Mouse (Mus musculus): Measurements from ENCODE around the gene 1700042G07Rik. TPM values are rescaled to one million over a fixed set of nuclear protein-coding genes. Genes with fewer than 3 reads are reported as not detected.
A peak's percentile ranks its signal among the peaks of the same experiment; 100 is the strongest.

Gene 1700042G07Rik
- polyA plus RNA-seq, 1 experiment from 2014 or later, result not detected

- no peak overlapping the region for H3K27ac ChIP-seq (ENCODE audit: low read length)
- 50% methylated on average over 6 of the region's 6 CpGs for whole genome bisulfite sequencing
- ATAC-seq (ENCODE audit: low FRiP score, low TSS enrichment), result no peak
Measured at GRCm38 (mm10) chr4:116174466-116175116, 1.4 kb downstream of the 1700042G07Rik start.

GRCm38 (mm10) chr4:116175136-116175535 is 2.0 kb downstream of the 1700042G07Rik start:
- Histone ChIP-seq H3K36me3 (ENCODE audit: insufficient read depth, low read length) (no peaks in the 10 kb centered on the region), H3K4me2 (replicated peaks; ENCODE audit: low read depth, low read length) (no peak overlapping the region), H3K4me1 (ENCODE audit: insufficient read depth, low read length) (peaks cover 37% of the 10 kb centered on the region), H3K4me3 (ENCODE audit: low read length) (no peak overlapping the region), H3K9ac (replicated peaks; ENCODE audit: low read length) (no peak overlapping the region), H3K27ac (ENCODE audit: low read length) (no peak overlapping the region; the same call in 1 of the 2 replicates), H3K27me3 (ENCODE audit: insufficient read depth, low read length) (no peaks in the 10 kb centered on the region), H3K9me3 (ENCODE audit: low read length) (no peaks in the 10 kb centered on the region)
- no peak for ATAC-seq (ENCODE audit: low FRiP score, low TSS enrichment)

More at GRCm38 (mm10) chr4:116174466-116175116, 1.4 kb downstream of the 1700042G07Rik start:
- H3K4me1 ChIP-seq (ENCODE audit: insufficient read depth, low read length), result peaks cover 37% of the 10 kb centered on the region
- no peaks in the 10 kb centered on the region for H3K27me3 ChIP-seq (ENCODE audit: insufficient read depth, low read length)
- no peaks in the 10 kb centered on the region for H3K36me3 ChIP-seq (ENCODE audit: insufficient read depth, low read length)
- H3K4me3 ChIP-seq (ENCODE audit: low read length), result no peak overlapping the region
- H3K4me2 ChIP-seq (replicated peaks; ENCODE audit: low read depth, low read length), result no peak overlapping the region
- no peaks in the 10 kb centered on the region for H3K9me3 ChIP-seq (ENCODE audit: low read length)
- H3K9ac ChIP-seq (replicated peaks; ENCODE audit: low read length), result no peak overlapping the region

GRCm38 (mm10) chr4:116175711-116176542 is 2.8 kb downstream of the 1700042G07Rik start:
- ATAC-seq (ENCODE audit: low FRiP score, low TSS enrichment), result no peak
- H3K9ac ChIP-seq (replicated peaks; ENCODE audit: low read length), result peak overlapping the region; percentile 64
- peak overlapping the region; percentile 25; the same call in 1 of the 2 replicates for H3K4me3 ChIP-seq (ENCODE audit: low read length)
- peak overlapping the region; percentile 96 for H3K27ac ChIP-seq (ENCODE audit: low read length)
- peak overlapping the region; percentile 47 for H3K4me2 ChIP-seq (replicated peaks; ENCODE audit: low read depth, low read length)
- no peaks in the 10 kb centered on the region for H3K27me3 ChIP-seq (ENCODE audit: insufficient read depth, low read length)
- peaks cover 37% of the 10 kb centered on the region for H3K4me1 ChIP-seq (ENCODE audit: insufficient read depth, low read length)
- 63% methylated on average over 7 of the region's 7 CpGs for WGBS
- no peaks in the 10 kb centered on the region for H3K9me3 ChIP-seq (ENCODE audit: low read length)
- no peaks in the 10 kb centered on the region for H3K36me3 ChIP-seq (ENCODE audit: insufficient read depth, low read length)

GRCm38 (mm10) chr4:116176543-116176988 is 3.4 kb downstream of the 1700042G07Rik start:
- peak overlapping the region; percentile 25 for H3K4me3 ChIP-seq (ENCODE audit: low read length)
- peak; percentile 92 for ATAC-seq (ENCODE audit: low FRiP score, low TSS enrichment)
- WGBS, result 19% methylated on average over 10 of the region's 10 CpGs

GRCm38 (mm10) chr4:116177140-116177539 is 4.0 kb downstream of the 1700042G07Rik start:
- H3K9ac ChIP-seq (replicated peaks; ENCODE audit: low read length), result peak overlapping the region; percentile 64; the same call in 1 of the 2 replicates
- no peaks in the 10 kb centered on the region for H3K9me3 ChIP-seq (ENCODE audit: low read length)
- peak overlapping the region; percentile 25 for H3K4me3 ChIP-seq (ENCODE audit: low read length)
- no peaks in the 10 kb centered on the region for H3K36me3 ChIP-seq (ENCODE audit: insufficient read depth, low read length)
- no peaks in the 10 kb centered on the region for H3K27me3 ChIP-seq (ENCODE audit: insufficient read depth, low read length)
- 18% methylated on average over 5 of the region's 5 CpGs for WGBS
- peak overlapping the region; percentile 47 for H3K4me2 ChIP-seq (replicated peaks; ENCODE audit: low read depth, low read length)
- ATAC-seq (ENCODE audit: low FRiP score, low TSS enrichment), result peak; percentile 76
- peaks cover 40% of the 10 kb centered on the region for H3K4me1 ChIP-seq (ENCODE audit: insufficient read depth, low read length)
- peak overlapping the region; percentile 96 for H3K27ac ChIP-seq (ENCODE audit: low read length)

More at GRCm38 (mm10) chr4:116176543-116176988, 3.4 kb downstream of the 1700042G07Rik start:
- peak overlapping the region; percentile 47 for H3K4me2 ChIP-seq (replicated peaks; ENCODE audit: low read depth, low read length)
- peaks cover 37% of the 10 kb centered on the region for H3K4me1 ChIP-seq (ENCODE audit: insufficient read depth, low read length)
- no peaks in the 10 kb centered on the region for H3K36me3 ChIP-seq (ENCODE audit: insufficient read depth, low read length)
- no peaks in the 10 kb centered on the region for H3K27me3 ChIP-seq (ENCODE audit: insufficient read depth, low read length)
- peak overlapping the region; percentile 96 for H3K27ac ChIP-seq (ENCODE audit: low read length)
- H3K9me3 ChIP-seq (ENCODE audit: low read length), result no peaks in the 10 kb centered on the region
- peak overlapping the region; percentile 64 for H3K9ac ChIP-seq (replicated peaks; ENCODE audit: low read length)

- WGBS, result 68% methylated on average over 3 of the region's 3 CpGs
- no peaks in the 10 kb centered on the region for H3K36me3 ChIP-seq (ENCODE audit: insufficient read depth, low read length)
Measured at GRCm38 (mm10) chr4:116182079-116182478, 8.9 kb downstream of the 1700042G07Rik start.

GRCm38 (mm10) chr4:116182745-116183144 is 9.6 kb downstream of the 1700042G07Rik start:
- H3K27ac ChIP-seq (ENCODE audit: low read length), result no peak overlapping the region; the same call in 1 of the 2 replicates
- peak overlapping the region; percentile 22 for H3K4me2 ChIP-seq (replicated peaks; ENCODE audit: low read depth, low read length)
- no peaks in the 10 kb centered on the region for H3K36me3 ChIP-seq (ENCODE audit: insufficient read depth, low read length)
- WGBS, result 11% methylated on average over 12 of the region's 12 CpGs
- no peak overlapping the region for H3K4me3 ChIP-seq (ENCODE audit: low read length)
- peaks cover 14% of the 10 kb centered on the region; the same call in 1 of the 2 replicates for H3K4me1 ChIP-seq (ENCODE audit: insufficient read depth, low read length)
- H3K9ac ChIP-seq (replicated peaks; ENCODE audit: low read length), result peak overlapping the region; percentile 2; the same call in 1 of the 2 replicates
- no peaks in the 10 kb centered on the region for H3K27me3 ChIP-seq (ENCODE audit: insufficient read depth, low read length)
- H3K9me3 ChIP-seq (ENCODE audit: low read length), result no peaks in the 10 kb centered on the region
- no peak for ATAC-seq (ENCODE audit: low FRiP score, low TSS enrichment)

More at GRCm38 (mm10) chr4:116182079-116182478, 8.9 kb downstream of the 1700042G07Rik start:
- Histone ChIP-seq H3K4me1 (ENCODE audit: insufficient read depth, low read length) (peaks cover 21% of the 10 kb centered on the region), H3K4me2 (replicated peaks; ENCODE audit: low read depth, low read length) (no peak overlapping the region), H3K27me3 (ENCODE audit: insufficient read depth, low read length) (no peaks in the 10 kb centered on the region), H3K9me3 (ENCODE audit: low read length) (no peaks in the 10 kb centered on the region), H3K9ac (replicated peaks; ENCODE audit: low read length) (no peak overlapping the region), H3K27ac (ENCODE audit: low read length) (no peak overlapping the region), H3K4me3 (ENCODE audit: low read length) (no peak overlapping the region)
- ATAC-seq (ENCODE audit: low FRiP score, low TSS enrichment), result no peak

- ATAC-seq (ENCODE audit: low FRiP score, low TSS enrichment), result no peak
- WGBS, result 86% methylated on average over 4 of the region's 4 CpGs
Measured at GRCm38 (mm10) chr4:116185083-116185482, 11.9 kb downstream of the 1700042G07Rik start.

GRCm38 (mm10) chr4:116192286-116192835 is 19.2 kb downstream of the 1700042G07Rik start:
- Histone ChIP-seq H3K9ac (replicated peaks; ENCODE audit: low read length) (no peak overlapping the region), H3K4me3 (ENCODE audit: low read length) (no peak overlapping the region), H3K27ac (ENCODE audit: low read length) (no peak overlapping the region), H3K4me1 (ENCODE audit: insufficient read depth, low read length) (no peaks in the 10 kb centered on the region), H3K4me2 (replicated peaks; ENCODE audit: low read depth, low read length) (no peak overlapping the region), H3K9me3 (ENCODE audit: low read length) (no peaks in the 10 kb centered on the region), H3K36me3 (ENCODE audit: insufficient read depth, low read length) (no peaks in the 10 kb centered on the region), H3K27me3 (ENCODE audit: insufficient read depth, low read length) (no peaks in the 10 kb centered on the region)
- whole genome bisulfite sequencing, result 23% methylated on average over 4 of the region's 4 CpGs
- ATAC-seq (ENCODE audit: low FRiP score, low TSS enrichment), result no peak

More at GRCm38 (mm10) chr4:116185083-116185482, 11.9 kb downstream of the 1700042G07Rik start:
- Histone ChIP-seq H3K4me1 (ENCODE audit: insufficient read depth, low read length) (peaks cover 11% of the 10 kb centered on the region; the same call in 1 of the 2 replicates), H3K27ac (ENCODE audit: low read length) (no peak overlapping the region), H3K9me3 (ENCODE audit: low read length) (no peaks in the 10 kb centered on the region), H3K9ac (replicated peaks; ENCODE audit: low read length) (no peak overlapping the region), H3K36me3 (ENCODE audit: insufficient read depth, low read length) (no peaks in the 10 kb centered on the region), H3K4me3 (ENCODE audit: low read length) (no peak overlapping the region), H3K27me3 (ENCODE audit: insufficient read depth, low read length) (no peaks in the 10 kb centered on the region), H3K4me2 (replicated peaks; ENCODE audit: low read depth, low read length) (no peak overlapping the region)

Data from kidney, embryonic 16.5 days (tissue).